Mouse (Mus musculus) gastrocnemius, adult 8-10 months (tissue): ENCODE measurements around the gene Hist1h3a. TPM values are rescaled to one million over a fixed set of nuclear protein-coding genes. Genes with fewer than 3 reads are reported as not detected.
"Not testable (repeated sequence)": the region's sequence is repeated elsewhere in the genome, so short reads cannot be mapped to it uniquely, and the experiment has no call there.

Source experiments
- DNase-seq, 2 experiments: peaks; one replicate each; pipeline ENCODE4 v3.0.0; 2022; ENCODE audit warnings: low spot score in 2 of 2
- total RNA-seq, 4 experiments: library from RNA; stranded (reverse); gene quantifications; 2 replicates each; pipeline ENCODE4 v1.2.4; 2022

Gene Hist1h3a
- 1 to 10 TPM; 3.7 to 6.9 (median 4.3) TPM for total RNA-seq

DNA sequence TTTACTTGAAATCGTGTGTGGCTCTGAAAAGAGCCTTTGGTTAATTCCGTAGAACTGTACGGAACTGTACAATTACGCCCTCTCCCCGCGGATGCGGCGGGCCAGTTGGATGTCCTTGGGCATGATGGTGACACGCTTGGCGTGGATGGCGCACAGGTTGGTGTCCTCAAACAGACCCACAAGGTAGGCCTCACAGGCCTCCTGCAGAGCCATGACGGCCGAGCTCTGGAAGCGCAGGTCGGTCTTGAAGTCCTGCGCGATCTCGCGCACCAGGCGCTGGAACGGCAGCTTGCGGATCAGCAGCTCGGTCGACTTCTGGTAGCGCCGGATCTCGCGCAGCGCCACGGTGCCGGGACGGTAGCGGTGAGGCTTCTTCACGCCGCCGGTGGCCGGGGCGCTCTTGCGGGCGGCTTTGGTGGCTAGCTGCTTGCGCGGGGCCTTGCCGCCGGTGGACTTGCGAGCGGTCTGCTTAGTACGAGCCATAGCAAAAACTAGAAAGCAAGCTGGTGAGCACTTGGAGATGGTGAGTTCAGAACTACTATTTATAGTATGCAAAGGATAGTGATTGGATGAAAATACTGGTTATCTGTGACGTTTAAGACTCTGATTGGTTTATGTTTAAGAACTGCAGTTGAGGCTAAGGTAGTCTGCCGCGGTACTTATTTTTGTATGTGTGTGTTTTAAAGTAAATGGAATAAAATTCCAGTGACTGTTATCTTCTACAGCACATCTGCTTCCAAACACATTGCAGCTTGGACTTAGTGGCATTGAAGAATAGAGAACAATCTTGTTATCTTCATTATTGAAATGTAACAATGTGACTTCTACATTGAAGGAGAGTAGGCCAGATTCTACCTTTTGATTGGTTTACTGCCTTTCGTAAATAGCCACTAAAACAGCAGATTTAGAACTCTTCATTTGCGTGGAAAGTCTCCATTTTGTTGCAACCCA is at the start of gene Hist1h3a:
TSS of gene Hist1h3a (minus strand) at position 516 of the 951 bp plus-strand sequence.
- DNase-seq = not testable (repeated sequence)

DNA sequence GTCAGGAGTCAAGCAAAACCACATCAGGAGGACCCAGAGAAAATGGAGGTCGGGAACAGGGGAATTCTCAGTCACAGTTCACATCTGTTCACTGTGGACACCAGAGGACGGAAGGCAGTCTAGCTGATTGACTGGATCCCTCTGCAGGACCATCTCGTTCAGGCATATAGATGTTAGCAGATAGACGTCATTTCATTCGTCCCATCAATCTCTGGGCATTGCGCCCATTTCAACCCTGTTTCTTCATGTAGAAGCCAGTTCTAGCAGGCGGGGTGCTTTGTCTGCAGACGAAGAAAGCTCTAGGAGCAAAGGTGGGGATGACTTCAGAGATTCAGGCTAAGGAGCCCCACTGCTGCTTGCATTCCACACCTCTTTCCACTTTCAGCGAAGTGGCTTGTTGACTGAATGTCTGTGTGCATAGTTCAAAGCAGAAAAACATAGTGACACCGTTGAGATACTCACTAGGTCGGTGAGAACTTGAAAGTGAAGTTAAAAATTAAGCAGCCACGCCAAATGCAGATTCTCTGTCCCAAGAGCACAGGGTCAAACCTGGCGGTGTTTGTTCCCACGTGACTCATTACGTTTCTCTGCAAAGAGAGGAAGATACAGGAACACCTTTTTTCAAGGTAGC is 44.4 kb upstream of the Hist1h3a start, which contains the start of gene Slc17a2:
TSS of gene Slc17a2 (plus strand) at position 572 of the 631 bp plus-strand sequence.
- no peak for DNase-seq

DNA sequence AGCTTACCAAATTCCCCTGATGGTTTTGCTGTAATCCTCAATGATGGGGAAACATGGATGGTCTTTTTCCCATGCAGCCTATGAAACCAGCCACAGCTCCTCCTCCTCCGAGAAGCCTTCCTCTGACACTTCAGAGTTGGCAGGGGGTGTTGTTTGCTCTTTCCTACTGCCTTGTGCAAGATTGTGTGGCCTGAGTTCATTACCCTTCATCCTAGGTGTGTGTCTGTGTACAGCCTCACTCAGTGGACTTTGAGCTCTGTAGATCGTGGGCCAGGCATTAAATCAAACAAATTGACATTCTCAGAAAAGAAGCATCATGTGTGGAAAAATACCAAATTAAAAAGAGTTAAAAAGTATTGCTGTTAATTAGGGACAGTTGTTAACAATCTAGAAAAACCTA is 42.3 kb upstream of the Hist1h3a start:
- no peak for DNase-seq

DNA sequence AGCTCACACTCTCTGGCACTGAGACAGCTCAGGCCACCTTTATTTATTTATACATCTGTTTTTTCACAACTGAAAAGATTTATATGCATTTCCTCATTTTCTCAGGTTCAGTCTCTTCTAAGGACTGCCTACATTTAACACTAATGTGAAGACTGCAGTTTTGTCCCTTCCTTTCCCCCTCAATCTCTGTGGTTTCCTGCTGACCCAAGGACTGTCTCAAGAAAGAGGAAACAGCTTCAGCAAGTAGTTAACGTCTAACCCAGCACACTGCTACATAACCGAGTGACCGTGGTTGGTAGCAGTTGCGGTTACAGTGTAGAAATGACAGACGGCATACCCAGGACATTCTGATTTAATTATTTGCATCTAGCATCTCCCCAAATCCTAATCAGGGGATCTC is 37.2 kb upstream of the Hist1h3a start:
- no peak for DNase-seq

DNA sequence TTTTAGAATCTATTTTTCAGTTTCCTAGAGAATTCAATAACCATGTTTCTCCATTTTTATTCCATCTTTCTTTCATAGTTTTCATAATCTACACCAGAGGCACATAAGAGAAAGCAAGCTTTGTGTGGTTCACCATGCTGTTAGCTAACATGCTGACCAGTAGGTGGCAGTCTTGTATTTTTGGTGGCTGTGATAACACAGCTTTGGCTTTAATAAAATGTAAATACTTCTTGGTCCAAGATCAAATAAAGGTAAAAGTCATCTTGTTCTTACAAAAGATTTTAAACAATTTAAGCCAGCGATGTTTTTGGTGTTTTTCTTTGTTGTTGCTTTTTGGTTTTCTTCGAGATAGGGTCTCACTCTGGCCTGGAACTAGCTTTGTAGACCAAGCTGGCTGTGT is 30.3 kb upstream of the Hist1h3a start:
- DNase-seq = no peak

DNA sequence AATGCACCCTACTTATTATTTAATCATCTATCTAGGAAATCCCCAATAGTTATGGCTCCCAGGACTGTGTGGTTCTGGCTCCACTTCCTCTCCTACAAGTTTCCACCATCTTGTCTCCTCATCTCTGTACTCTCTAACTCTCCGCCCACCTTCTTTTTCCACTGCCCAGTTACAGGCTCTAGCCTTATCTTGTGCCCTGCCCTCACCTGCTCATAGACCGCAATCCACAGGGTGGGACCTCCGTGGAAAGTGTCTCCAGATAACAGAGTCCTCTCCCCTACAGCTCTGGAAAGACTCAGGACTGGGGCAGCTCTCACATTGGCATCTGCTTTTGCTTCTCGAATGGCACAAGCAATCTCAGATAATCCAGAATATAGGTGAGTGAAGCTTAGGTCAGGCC is 16.8 kb upstream of the Hist1h3a start:
- DNase-seq = no peak

DNA sequence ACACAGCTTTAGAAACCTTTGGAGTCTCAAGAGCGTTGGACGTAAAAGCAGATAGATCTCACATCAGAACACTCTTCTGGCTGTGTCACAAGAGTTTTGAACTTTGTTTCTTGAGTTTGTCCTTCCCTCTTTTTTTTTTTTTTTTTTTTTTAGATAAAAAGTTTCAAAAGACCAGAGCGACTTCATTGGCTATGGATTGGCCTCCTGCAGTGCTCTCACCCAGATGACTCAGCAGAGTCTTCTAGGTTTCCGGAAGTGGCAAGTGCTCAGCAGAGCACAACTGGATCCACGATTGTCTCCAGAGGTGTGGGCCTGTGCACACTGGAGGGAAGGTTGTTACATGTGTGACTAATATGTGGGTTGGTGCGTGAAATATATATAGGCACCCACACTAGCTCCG is 16.2 kb upstream of the Hist1h3a start:
- DNase-seq = no peak

DNA sequence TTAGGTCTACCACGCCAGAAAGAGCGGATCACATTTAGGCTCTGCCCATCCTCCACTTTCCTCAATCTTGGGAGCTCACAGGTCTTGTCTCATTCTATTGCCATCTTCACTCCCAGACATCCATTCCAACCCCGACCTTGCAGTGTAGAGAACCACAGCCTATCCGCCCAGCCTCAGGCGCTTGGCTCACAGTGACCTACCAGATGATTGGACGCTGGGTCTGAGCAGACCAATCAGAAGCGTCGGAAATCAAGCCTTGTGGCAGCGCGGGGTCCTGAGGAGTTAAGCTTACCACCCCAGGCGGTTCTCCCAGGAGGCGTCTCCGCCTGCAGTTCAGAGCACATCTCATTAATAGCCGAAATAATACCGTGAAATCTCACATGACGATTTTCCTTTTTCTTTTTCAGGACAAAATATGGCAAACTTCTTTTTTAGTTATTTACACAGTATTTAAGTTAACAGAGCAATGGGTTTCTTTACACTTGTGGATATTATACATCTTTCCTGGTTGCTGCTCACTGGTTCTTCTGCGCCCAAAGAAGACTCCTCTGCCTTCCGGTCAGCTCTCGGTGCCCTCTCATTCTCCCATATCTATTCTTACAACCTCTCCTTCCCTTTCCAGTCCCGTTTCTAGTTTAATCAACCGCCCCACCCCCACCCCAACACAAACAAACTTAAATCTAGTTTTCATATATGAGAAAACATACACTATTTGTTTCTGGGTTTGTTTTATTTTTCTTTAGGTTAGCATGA is 10.6 kb upstream of the Hist1h3a start:
- no peak for DNase-seq

DNA sequence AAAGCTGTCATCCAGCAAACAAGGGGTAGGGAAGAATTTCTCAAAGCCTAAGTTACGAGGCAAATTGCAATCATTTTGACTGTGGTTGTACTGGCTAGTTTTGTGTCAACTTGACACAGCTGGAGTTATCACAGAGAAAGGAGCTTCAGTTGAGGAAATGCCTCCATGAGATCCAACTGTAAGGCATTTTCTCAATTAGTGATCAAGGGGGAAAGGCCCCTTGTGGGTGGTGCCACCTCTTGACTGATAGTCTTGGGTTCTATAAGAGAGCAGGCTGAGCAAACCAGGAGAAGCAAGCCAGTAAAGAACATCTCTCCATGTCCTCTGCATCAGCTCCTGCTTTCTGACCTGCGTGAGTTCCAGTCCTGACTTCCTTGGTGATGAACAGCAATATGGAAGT is 7.4 kb upstream of the Hist1h3a start, which contains the start of gene Trim38:
TSS of gene Trim38 (plus strand) at position 301 of the 400 bp plus-strand sequence.
- not testable (repeated sequence) for DNase-seq

DNA sequence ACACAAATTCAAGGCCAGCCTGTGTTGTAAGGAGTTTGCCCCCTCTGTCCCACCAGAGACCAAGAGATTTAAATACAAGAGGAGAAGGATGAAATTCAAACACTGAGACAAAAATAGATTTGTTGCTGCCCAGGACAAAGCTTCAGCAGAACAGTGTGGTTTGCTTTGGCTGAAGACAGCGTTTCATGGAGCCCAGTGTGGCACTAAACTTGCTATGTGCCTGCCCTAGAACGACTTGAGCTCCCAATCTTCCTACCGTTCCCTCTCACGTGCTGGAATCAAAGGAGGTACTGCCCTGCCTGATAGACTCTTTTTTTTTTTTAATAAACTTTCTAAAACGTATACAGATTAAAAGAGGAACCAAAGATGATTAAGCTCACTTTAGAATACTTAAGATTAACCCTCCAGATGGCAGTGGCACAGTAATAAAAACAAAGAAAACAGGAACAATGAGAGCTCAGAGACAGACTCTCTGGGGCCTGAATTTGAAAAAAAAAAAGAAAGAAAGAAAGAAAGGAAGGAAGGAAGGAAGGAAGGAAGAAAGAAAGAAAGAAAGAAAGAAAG is 6.7 kb upstream of the Hist1h3a start:
- no peak for DNase-seq

DNA sequence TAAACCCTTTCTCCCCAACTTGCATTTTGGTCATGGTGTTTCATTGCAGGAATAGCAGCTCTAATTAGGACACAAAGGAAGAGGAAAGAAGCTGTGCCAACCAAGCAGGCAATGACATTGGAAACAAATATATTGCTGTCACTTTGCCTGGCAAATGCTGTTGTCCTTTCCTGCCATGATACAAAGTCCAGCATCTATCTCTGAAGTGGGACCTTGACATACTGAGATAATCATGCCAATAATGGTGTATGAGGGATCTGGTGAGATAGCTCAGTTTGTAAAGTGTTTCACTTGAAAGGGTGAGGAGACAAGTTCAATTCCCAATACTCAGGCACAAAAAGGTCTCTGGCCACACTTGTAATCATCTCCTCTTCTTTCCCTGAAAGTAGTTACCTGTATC is 4.6 kb upstream of the Hist1h3a start:
- DNase-seq = no peak

DNA sequence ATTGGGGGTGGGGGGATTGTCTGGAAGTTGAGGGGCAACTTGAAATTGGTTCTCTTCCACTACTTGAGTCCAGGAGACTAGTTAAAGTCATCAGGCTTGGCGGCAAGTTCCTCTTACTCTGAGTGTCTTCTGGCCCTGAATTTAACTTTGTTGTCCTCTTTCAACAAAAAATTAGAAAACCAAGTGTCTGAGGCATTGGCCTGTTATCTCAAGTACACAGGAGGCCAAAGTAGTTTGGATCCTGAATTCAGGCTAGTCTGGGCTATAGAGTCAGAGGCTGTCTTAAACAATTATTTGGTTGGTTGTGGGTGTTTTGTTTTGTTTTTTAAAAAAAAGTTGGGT is 3.0 kb upstream of the Hist1h3a start:
- no peak for DNase-seq

DNA sequence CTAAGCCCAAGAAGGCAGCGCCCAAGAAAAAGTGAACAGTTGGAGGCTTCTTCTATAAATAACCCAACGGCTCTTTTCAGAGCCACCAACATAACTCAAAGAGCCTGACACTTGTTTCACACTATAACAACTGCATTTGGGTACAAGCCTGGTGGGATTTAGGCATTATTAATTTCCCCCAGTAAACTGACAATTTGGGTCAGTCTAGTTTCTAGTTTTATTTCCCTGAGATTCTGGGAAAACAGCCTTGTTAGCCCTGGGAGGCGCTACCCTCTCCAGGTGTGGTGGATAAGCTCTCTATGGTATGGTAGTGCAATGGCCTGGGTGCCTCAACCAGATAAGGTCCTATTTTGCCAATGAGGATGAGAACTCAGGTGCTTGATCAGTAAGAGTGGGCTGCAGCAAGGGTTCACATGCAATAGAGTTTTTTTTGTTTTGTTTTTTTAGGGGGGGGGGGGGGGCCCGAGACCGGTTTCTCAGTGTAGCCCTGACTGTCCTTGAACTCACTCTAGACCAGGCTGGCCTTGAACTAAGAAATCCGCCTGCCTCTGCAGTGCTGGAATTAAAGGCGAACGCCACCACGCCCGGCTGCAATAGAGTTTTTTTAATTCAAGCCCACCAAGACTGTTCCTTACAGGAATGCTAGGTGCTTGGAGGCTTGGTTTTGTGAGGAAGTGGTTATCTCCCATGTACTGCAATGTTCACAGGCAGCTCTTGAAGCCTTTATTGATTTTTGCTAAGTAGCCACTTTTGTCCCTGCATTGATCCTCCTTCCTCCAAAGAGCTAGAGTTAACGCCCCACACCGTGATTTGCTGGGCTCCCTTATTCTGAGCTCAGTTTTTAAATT is 2.4 kb upstream of the Hist1h3a start:
- no peak for DNase-seq

DNA sequence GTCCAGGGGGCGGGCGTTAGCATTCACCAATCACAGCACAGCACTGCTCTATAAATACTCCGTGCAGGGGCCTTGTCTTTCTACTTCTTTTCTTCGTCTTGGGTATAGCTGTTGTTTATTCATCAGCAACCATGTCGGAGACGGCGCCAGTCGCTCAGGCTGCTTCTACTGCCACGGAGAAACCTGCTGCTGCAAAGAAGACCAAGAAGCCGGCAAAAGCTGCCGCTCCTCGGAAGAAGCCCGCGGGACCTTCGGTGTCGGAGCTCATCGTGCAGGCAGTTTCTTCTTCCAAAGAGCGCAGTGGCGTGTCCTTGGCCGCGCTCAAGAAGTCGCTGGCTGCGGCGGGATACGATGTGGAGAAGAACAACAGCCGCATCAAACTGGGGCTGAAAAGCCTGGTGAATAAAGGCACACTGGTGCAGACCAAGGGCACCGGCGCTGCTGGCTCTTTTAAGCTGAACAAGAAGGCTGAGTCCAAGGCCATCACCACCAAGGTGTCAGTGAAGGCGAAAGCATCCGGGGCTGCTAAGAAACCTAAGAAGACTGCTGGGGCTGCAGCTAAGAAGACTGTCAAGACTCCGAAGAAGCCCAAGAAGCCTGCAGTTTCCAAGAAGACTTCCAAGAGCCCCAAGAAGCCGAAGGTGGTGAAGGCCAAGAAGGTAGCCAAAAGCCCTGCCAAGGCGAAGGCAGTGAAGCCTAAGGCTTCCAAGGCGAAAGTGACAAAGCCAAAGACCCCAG is 1.6 kb upstream of the Hist1h3a start, which contains the start of gene Hist1h1a:
TSS of gene Hist1h1a (plus strand) at position 81 of the 738 bp plus-strand sequence.
- peak; percentile 40 to 51 for DNase-seq

DNA sequence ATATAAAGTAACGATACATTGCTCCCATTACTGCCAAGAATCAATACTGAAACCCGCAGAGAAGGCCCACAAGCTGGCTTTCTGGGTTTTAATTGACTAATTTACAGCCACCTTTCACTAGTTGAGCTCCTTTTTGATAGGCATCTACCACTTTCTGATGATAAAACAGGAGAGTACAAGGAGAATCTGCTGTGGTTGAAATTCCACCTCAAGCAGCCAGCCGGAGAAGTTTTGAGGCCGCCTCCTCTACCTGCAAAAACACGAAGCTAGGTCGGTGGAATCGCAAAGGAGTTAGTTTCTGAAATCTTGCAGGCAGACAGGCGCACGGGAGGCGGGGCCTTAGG is 1.0 kb upstream of the Hist1h3a start:
- no peak for DNase-seq

DNA sequence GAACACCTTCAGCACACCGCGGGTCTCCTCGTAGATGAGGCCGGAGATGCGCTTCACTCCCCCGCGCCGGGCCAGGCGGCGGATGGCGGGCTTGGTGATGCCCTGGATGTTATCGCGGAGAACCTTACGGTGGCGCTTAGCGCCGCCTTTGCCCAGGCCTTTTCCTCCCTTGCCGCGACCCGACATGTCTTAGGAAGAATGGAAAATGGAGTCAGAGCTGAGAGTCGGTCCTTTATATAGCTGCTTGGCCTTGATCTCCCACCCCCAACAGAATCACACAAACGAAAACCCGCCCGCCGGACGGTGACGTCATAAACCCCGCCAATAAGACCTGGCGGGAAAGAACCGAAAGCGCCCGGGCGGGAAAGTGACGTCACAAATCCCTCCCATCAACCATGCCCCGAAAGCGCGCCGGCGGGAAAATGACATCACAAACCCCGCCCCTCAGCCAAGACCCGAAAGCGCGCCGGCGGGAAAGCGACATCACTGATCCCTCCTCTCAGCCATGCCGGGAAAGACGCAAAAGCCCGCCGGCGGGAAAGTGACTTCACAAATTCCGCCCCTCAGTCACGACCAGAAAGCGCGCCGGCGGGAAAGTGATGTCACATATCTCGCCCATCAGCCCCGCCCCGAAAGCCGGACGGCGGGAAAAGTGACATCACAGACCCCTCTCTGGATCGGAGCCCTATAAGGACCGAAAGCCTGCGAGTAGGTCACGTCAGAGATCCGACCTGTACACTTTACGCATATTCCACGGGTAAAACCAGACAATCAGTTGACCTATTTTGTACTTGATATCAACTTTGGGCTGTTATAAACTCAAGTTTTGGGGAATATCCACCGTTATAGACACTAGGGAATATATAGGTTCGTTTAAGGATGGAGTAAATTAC is 968 bp downstream of the Hist1h3a start, which contains the start of gene Hist1h4a:
TSS of gene Hist1h4a (minus strand) at position 259 of the 893 bp plus-strand sequence.
- peak; percentile 82 to 87 for DNase-seq

DNA sequence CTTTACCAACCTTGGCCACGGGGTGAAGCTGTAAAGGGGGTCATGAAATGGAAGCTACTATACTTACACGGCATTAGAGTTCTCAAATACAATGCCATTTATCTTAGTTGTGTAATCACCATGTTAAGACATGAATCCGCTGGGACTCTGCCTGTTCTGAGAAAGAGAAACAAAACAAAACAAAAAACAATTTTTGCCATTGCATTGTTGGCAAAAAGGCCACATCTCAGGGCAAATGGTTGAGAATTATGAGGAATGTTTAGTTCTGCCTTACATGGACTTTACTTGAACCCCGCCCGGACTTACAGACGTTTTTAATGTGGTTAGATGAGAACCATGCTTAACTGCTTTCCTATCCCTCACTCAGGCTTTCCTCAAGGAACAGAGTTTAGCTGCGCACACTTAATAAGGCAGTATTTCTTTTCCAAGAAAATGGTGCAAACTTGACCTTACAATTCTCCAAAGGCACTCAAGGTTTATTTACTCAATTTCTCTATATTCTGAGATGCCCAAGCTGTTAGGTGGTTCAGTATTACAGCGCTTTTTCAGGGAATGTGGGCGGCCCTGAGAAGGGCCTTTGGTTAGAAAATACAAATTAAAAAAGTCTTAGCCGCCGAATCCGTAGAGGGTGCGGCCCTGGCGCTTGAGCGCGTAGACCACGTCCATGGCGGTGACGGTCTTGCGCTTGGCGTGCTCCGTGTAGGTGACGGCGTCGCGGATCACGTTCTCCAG is 1.8 kb downstream of the Hist1h3a start:
- no peak for DNase-seq

DNA sequence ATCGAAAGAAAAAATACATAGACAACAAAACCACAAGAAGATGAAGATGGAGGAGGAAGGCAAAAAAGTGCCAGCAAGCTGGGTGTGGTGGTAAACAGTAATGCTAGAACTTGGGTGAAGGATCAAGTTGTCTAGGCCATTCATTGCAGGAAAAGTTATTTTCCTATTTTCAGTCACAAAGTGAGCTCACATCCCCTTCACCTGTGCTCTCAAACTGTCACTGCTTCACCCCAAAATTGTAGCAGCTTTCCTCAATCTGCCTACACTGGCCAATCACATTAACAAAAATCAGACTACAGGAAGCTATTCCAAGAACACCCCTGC is 2.3 kb downstream of the Hist1h3a start:
- no peak for DNase-seq
